Mouse (Mus musculus) ES-Bruce4 (cell line): ENCODE measurements at regions not wholly inside any gene's neighbourhood (a gene's known extent, or its start where the extent isn't known, plus 50 kb on each side); places are given as distances from the start of the nearest gene placed in this dataset.

Experiments used
- H3K27ac ChIP-seq: 2 replicates; pipeline ENCODE4 v1.5.1; 2012; ENCODE audit warnings: low read length, inconsistent platforms; ENCODE audit not compliant: insufficient read depth
- H3K27me3 ChIP-seq: 2 replicates; pipeline ENCODE4 v1.6.1; 2012; ENCODE audit warnings: mild to moderate bottlenecking, low read length, inconsistent platforms; ENCODE audit not compliant: control insufficient read depth, poor library complexity, insufficient read depth, severe bottlenecking
- H3K36me3 ChIP-seq: 2 replicates; pipeline ENCODE4 v1.6.1; 2012; ENCODE audit warnings: inconsistent platforms, mild to moderate bottlenecking, low read length, moderate library complexity; ENCODE audit not compliant: control insufficient read depth, poor library complexity, insufficient read depth, severe bottlenecking
- H3K4me1 ChIP-seq: one replicate; pipeline ENCODE4 v1.8.1; 2011; ENCODE audit warnings: low read length; ENCODE audit not compliant: control insufficient read depth, insufficient read depth
- H3K4me3 ChIP-seq: 2 replicates; pipeline ENCODE4 v1.5.1; 2011; ENCODE audit warnings: low read depth, mild to moderate bottlenecking, low read length
- H3K9ac ChIP-seq: 2 replicates; pipeline ENCODE4 v1.6.1; 2012; ENCODE audit warnings: low read depth, mild to moderate bottlenecking, inconsistent platforms; ENCODE audit not compliant: poor library complexity, severe bottlenecking
- H3K9me3 ChIP-seq: replicated peaks from 2 replicates; pipeline ENCODE4 v1.6.1; 2012; ENCODE audit warnings: mild to moderate bottlenecking, low read length, inconsistent platforms; ENCODE audit not compliant: control insufficient read depth, poor library complexity, insufficient read depth, severe bottlenecking
- CTCF ChIP-seq: IDR thresholded peaks from one replicate; pipeline ENCODE4 v1.8.1; 2011; ENCODE audit warnings: low read depth, low read length
- EP300 ChIP-seq: IDR thresholded peaks from 2 replicates; pipeline ENCODE4 v1.6.1; 2011; ENCODE audit warnings: low read depth, low read length; ENCODE audit not compliant: insufficient read depth
- POLR2A ChIP-seq: IDR thresholded peaks from one replicate; pipeline ENCODE4 v1.8.1; 2011; ENCODE audit warnings: low read length; ENCODE audit not compliant: insufficient read depth

GRCm38 (mm10) chr10:67439844-67440243 lies 95.4 kb upstream of the Egr2 start:
- no peak overlapping the region for H3K9ac ChIP-seq
- no peaks in the 10 kb centered on the region for H3K27me3 ChIP-seq
- H3K27ac ChIP-seq = no peak overlapping the region
- TF ChIP-seq POLR2A (no peak), EP300 (no peak), CTCF (no peak)
- no peaks in the 10 kb centered on the region for H3K4me1 ChIP-seq
- H3K4me3 ChIP-seq = no peak overlapping the region
- H3K36me3 ChIP-seq = no peaks in the 10 kb centered on the region
- no peaks in the 10 kb centered on the region for H3K9me3 ChIP-seq

- H3K4me3 ChIP-seq = no peak overlapping the region
- TF ChIP-seq EP300 (no peak), POLR2A (no peak), CTCF (no peak)
- no peaks in the 10 kb centered on the region for H3K9me3 ChIP-seq
- H3K27me3 ChIP-seq = no peaks in the 10 kb centered on the region
- H3K4me1 ChIP-seq = no peaks in the 10 kb centered on the region
- H3K9ac ChIP-seq = no peak overlapping the region
- no peak overlapping the region for H3K27ac ChIP-seq
- H3K36me3 ChIP-seq = no peaks in the 10 kb centered on the region
Observed at GRCm38 (mm10) chr10:67441243-67441642, 94.0 kb upstream of the Egr2 start.

DNA sequence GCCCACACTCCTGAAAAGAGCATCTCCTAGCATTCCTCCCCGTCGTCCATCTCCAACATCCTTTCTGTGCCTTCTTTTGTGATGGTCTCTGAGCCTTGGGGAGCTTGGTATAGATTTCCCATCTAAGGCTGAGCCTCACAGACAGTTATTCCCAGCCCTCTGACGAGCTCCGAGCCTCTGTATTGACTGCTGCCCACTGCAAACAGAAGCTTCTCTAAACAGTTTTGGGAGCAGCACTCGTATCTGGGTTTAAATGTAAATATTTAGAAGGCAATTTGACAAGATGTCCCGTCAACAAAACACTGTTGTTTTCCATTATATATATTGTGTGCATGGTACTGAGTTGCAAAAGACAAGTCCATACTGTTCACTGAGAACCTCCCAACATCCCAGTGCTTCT lies 86.4 kb upstream of the Egr2 start:
- Histone ChIP-seq H3K9ac (no peak overlapping the region), H3K36me3 (no peaks in the 10 kb centered on the region), H3K27ac (no peak overlapping the region), H3K27me3 (no peaks in the 10 kb centered on the region), H3K9me3 (no peaks in the 10 kb centered on the region; the same call in none of the 2 replicates), H3K4me1 (no peaks in the 10 kb centered on the region), H3K4me3 (no peak overlapping the region)
- TF ChIP-seq POLR2A (no peak), EP300 (no peak), CTCF (no peak)

DNA sequence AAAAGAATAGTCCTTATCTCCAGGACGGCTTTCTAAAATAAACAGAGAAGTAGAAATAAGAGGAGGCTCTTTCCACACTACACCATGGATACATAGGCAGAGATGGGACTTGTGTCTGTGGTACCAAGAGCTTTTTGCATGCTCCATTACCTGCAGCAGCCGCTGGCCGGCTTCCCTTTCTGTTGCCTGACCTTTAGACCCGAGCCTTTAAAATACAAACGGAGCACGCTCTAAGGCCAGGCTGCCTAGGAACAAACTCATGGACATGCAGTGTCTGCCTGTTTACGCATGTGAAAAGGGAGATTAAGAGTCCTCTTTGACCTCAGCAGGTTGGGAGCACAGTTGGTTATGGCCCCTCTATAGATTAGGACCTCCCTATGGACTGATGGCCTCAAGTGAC lies 81.1 kb upstream of the Egr2 start:
- Histone ChIP-seq H3K36me3 (no peaks in the 10 kb centered on the region), H3K27ac (no peak overlapping the region), H3K4me1 (no peaks in the 10 kb centered on the region), H3K4me3 (no peak overlapping the region), H3K27me3 (no peaks in the 10 kb centered on the region), H3K9me3 (peaks cover 9% of the 10 kb centered on the region; the same call in 1 of the 2 replicates), H3K9ac (no peak overlapping the region)
- TF ChIP-seq POLR2A = no peak
- TF ChIP-seq CTCF = no peak
- TF ChIP-seq EP300 = no peak

DNA sequence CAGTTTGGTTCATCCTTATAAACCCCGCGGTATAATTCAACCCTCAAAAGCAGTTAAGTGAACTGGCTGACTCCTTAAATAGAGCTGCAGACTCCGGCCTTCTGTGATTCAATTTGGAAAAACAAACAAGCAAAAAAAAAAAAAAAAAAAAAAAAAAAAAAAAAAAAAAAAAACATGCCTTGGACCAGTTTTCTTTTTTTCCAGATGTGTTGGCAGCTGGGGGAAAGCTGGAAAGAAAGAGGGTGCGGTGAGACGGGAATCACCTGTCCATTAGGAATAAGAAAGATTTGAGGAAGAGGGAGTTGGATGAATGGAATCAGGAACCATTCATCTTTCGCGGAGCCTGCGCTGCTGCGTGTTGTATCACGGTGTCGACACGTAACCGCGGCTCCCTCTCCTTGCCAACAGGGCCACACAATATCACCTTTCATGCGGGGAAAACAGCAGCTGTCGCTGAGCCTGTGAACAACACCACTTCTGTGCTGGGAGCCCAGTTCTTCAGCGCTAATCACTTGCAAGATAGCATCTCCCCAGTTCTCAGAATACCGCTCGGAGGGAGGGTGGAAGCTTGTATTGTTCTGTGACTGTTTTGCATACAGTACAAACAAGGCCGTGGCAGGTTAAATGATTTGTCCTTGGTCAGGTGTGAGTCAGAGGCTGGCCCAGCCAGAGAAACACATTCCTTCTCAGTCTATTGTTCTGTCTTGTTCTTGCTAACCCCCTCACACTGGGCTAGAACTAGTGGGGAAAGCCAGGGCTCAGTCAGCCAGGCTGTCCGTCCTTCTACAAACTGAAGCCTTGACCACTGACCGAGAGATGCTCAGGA lies 76.6 kb upstream of the Egr2 start:
- Histone ChIP-seq H3K27me3 (no peaks in the 10 kb centered on the region), H3K4me3 (no peak overlapping the region), H3K36me3 (no peaks in the 10 kb centered on the region), H3K9me3 (peaks cover 9% of the 10 kb centered on the region; the same call in 1 of the 2 replicates), H3K4me1 (no peaks in the 10 kb centered on the region), H3K27ac (peak overlapping the region; percentile 59), H3K9ac (no peak overlapping the region)
- peak; percentile 87 for TF ChIP-seq EP300
- no peak for TF ChIP-seq CTCF
- TF ChIP-seq POLR2A = no peak

GRCm38 (mm10) chr10:67461321-67461720 lies 74.0 kb upstream of the Egr2 start:
- Histone ChIP-seq H3K9me3 (peaks cover 6% of the 10 kb centered on the region; the same call in 1 of the 2 replicates), H3K27me3 (no peaks in the 10 kb centered on the region), H3K4me1 (peaks cover 2% of the 10 kb centered on the region), H3K4me3 (no peak overlapping the region), H3K36me3 (no peaks in the 10 kb centered on the region), H3K9ac (no peak overlapping the region), H3K27ac (no peak overlapping the region)
- TF ChIP-seq CTCF = no peak
- no peak for TF ChIP-seq EP300
